Mouse (Mus musculus) ovary, adult 2 months (tissue): ENCODE measurements around the gene Crct1. TPM values are rescaled to one million over a fixed set of nuclear protein-coding genes. Genes with fewer than 3 reads are reported as not detected.

ENCODE experiments used
- polyA plus RNA-seq: library from polyadenylated mRNA; depleted of rRNA; stranded (reverse); fragments of >200 nt; gene quantifications from 2 replicates; pipeline ENCODE4 v1.2.3, GENCODE M21; 2012; rRNA removed

Crct1 gene
- polyA plus RNA-seq: not detected in 2 replicates

DNA sequence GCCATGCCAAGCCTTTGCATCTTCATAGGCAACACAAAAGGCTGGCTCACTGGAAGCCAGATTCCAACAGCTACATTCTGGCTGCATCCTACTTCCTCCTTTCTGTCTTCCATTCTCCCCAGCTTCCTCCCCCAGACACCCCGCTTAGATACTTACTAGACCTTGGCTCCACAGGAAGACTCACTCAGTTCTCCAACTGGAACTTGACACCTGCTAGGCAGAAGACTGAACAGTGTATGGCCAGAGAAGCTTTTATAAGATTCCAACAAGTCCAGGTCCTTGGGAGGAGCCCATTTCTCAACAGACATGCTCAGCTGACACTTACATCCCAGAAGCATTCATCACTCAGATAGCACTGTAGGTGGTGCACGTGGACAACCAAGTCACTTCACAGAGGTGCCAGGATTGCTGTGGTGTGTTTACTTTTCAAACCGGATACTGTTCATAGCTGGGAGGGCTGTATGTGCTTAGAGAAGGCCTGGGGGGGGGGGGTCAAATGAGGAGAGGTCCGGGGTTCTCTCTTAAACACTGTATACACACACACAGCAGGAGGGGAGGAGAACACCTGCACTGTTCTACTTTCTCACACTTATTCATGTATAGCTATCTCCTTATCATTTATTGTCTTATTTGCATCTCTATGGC lies at the start of gene Crct1:
Gene Crct1 (minus strand): TSS at position 228 of the 645 bp plus-strand sequence.

DNA sequence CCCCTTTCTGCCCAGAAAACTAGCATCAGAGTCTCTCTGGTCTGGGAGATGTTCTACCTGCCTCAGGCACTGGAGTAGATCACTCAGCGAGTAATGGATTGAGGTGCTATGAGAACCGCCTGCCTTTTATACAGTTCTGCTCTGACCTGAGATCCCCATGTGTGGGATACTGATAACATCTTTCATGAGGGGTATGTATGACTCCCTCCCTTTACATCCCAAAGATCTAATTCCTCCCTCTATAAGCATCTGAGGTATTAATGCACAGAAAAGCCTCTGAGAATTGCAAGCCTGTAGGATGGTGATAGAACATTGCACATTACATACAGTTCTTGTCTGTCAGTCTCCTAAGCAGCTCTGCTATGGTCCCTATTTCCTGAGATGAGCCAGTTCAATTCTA lies 3.5 kb upstream of the Crct1 start, which contains the start of gene Lce1m:
Gene Lce1m (minus strand): TSS at position 101 of the 400 bp plus-strand sequence.

GRCm38 (mm10) chr3:92991926-92992325 lies 23.6 kb downstream of the Crct1 start, which contains the start of gene Lce3f:
Gene Lce3f (plus strand): TSS chr3:92992226.

GRCm38 (mm10) chr3:92966761-92967160 lies 48.7 kb downstream of the Crct1 start, which contains the start of gene Lce3e:
Gene Lce3e (plus strand): TSS chr3:92967061.

Other genes starting within 250 kb of the Crct1 start
- not detected in 2 replicates for gene Lce1i, start 236.8 kb downstream of the Crct1 start, polyA plus RNA-seq
- 0.60 TPM in 1 of 2 replicates, not detected in the other for gene Lce1j, start 225.2 kb downstream of the Crct1 start, polyA plus RNA-seq
- not detected in 2 replicates for gene Lce1k, start 207.8 kb downstream of the Crct1 start, polyA plus RNA-seq
- not detected in 2 replicates for gene Kprp, start 188.4 kb downstream of the Crct1 start, polyA plus RNA-seq
- gene Lce1l, start 164.4 kb downstream of the Crct1 start, polyA plus RNA-seq: not detected in 2 replicates
- gene 2310050C09Rik, start 145.5 kb downstream of the Crct1 start, polyA plus RNA-seq: not detected in 2 replicates
- not detected in 2 replicates for gene Lce3a, start 89.5 kb downstream of the Crct1 start, polyA plus RNA-seq
- gene Lce3b, start 82.7 kb downstream of the Crct1 start, polyA plus RNA-seq: not detected in 2 replicates
- not detected in 2 replicates for gene Lce3c, start 71.2 kb downstream of the Crct1 start, polyA plus RNA-seq
- gene Lce3d, start 58.3 kb downstream of the Crct1 start, polyA plus RNA-seq: not detected in 2 replicates
- gene Lce3e, start 48.6 kb downstream of the Crct1 start, polyA plus RNA-seq: 0.29 TPM in 1 of 2 replicates, not detected in the other
- gene Lce3f, start 23.5 kb downstream of the Crct1 start, polyA plus RNA-seq: 0.29 TPM in 1 of 2 replicates, not detected in the other
- not detected in 2 replicates for gene Lce1m, start 3.4 kb upstream of the Crct1 start, polyA plus RNA-seq
- not detected in 2 replicates for gene Gm4858, start 53.1 kb upstream of the Crct1 start, polyA plus RNA-seq
- gene Crnn, start 129.1 kb upstream of the Crct1 start, polyA plus RNA-seq: not detected in 2 replicates
- gene Flg2, start 181.6 kb upstream of the Crct1 start, polyA plus RNA-seq: not detected in 2 replicates